Mouse (Mus musculus) spleen, adult 2 months (tissue): ENCODE data around the gene Hat1. TPM values are rescaled to one million over a fixed set of nuclear protein-coding genes. Genes with fewer than 3 reads are reported as not detected.
A peak's percentile ranks its signal among the peaks of the same experiment; 100 is the strongest.

Experiments
- DNase-seq, 2 experiments: peaks; one replicate each; pipeline versions ENCODE4 v3.0.0 to v3.0.0-alpha.2; 2012 to 2021; ENCODE audit warnings: low spot score in 2 of 2, low read depth in 1 of 2
- H3K27ac ChIP-seq: fragments of 200-500 bp; 2 replicates; pipeline ENCODE4 v1.5.1; 2012; ENCODE audit warnings: low read length, inconsistent platforms; ENCODE audit not compliant: insufficient read depth
- H3K27me3 ChIP-seq: fragments of 200-500 bp; 2 replicates; pipeline ENCODE4 v1.6.1; 2012; ENCODE audit warnings: mild to moderate bottlenecking, moderate library complexity, low read length, inconsistent platforms; ENCODE audit not compliant: control insufficient read depth, insufficient read depth
- H3K36me3 ChIP-seq: fragments of 200-500 bp; 2 replicates; pipeline ENCODE4 v1.6.1; 2012; ENCODE audit warnings: mild to moderate bottlenecking, low read length, inconsistent platforms; ENCODE audit not compliant: control insufficient read depth, insufficient read depth
- H3K4me1 ChIP-seq: fragments of 200-500 bp; 2 replicates; pipeline ENCODE4 v1.6.1; 2011; ENCODE audit warnings: inconsistent platforms; ENCODE audit not compliant: control insufficient read depth, insufficient read depth, insufficient read length
- H3K4me3 ChIP-seq: fragments of 200-500 bp; 2 replicates; pipeline ENCODE4 v1.5.1; 2011; ENCODE audit warnings: mild to moderate bottlenecking, inconsistent platforms; ENCODE audit not compliant: insufficient read depth, insufficient read length; ENCODE audit errors: extremely low read depth
- CTCF ChIP-seq: fragments of 200-500 bp; IDR thresholded peaks from 2 replicates; pipeline ENCODE4 v1.5.1; 2011; ENCODE audit warnings: mild to moderate bottlenecking, inconsistent platforms; ENCODE audit not compliant: insufficient read depth, insufficient read length, insufficient replicate concordance; ENCODE audit errors: extremely low read depth
- POLR2A ChIP-seq: fragments of 200-500 bp; IDR thresholded peaks from 2 replicates; pipeline ENCODE4 v1.6.1; 2011; ENCODE audit warnings: low read depth, low read length, inconsistent platforms
- WGBS: fragments of 180-500 bp; shearing (Covaris S2); methylation state at CpG from one replicate; pipeline ENCODE4 v1.1.7; 2018; 5-methylcytosine and 5-hydroxymethylcytosine counted together
- polyA plus RNA-seq: library from polyadenylated mRNA; depleted of rRNA; stranded (reverse); fragments of >200 nt; gene quantifications from 2 replicates; pipeline ENCODE4 v1.2.3, GENCODE M21; 2012; rRNA removed

The Hat1 gene
- polyA plus RNA-seq: 2.5 and 3.4 TPM in 2 replicates

DNA sequence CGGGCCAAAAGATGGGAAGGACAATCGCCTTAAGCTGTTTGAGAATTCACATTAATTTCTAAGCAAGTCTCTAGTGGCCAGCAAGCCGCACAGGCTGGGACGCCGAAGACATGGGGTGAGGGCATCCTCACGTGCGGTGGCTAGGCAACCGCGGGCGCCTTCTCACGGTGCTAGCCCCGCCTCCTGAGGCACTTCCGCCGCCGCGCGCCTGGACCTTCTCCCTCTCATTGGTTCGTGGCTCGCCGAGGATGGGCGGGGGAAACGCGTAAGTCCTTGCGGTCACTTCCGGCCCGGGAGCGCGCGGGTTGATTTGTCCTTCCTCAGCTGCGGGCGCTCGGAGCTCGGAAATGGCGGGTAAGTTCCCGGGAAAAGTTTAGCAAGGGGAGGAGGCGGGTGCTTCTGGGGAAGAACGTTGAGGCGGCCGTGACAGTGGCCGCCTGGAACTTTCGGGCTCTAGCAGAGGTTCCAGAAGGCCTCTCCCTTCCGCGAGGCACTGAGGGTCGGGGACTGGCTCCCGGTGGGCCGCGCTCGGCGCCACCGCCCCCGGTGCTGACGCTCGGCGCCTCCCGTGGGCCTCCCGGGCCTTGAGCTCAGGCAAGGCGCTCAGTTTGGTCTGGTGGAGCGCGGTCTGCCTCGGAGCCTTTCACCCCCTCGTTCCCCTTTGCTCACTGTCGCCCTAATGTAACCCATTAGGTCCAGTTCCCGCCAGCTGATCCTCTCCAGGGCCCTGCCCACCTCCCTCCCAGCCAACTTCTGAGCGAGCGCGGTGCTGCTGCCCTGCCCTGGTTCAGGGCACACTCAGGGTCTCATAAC, at the start of gene Hat1:
Gene Hat1 (plus strand): TSS at position 8 of the 813 bp plus-strand sequence.
- TF ChIP-seq CTCF (no peak), POLR2A (no peak)
- under 1% methylated on average over 66 of the region's 66 CpGs for WGBS
- H3K27me3 ChIP-seq: no peaks in the 10 kb centered on the region
- DNase-seq: peak; percentile 92 to 95
- peak within 1 kb of the TSS; percentile 71 for H3K4me3 ChIP-seq
- no peaks in the 10 kb centered on the region for H3K36me3 ChIP-seq
- peak within 1 kb of the TSS; percentile 34; the same call in 1 of the 2 replicates for H3K27ac ChIP-seq
- H3K4me1 ChIP-seq: no peaks in the 10 kb centered on the region; the same call in 1 of the 2 replicates

DNA sequence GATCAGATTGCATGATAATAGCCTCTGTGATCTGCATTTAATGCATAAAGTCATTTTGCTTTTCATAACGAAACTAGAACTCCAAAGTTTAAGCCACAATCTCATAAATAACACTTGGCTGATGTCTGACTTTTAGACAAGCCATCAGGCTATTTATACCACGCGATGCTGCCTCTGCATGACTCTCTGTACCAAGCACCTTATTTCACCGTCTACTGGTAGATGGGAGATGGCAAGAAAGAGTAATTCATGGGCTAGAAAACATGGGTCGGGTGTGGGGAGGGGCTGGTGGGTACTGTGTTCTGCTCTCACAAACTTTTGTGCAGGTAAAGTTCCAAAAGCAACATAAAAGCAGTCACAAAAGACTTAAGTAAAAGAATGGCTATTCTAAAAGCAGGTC, 48.6 kb upstream of the Hat1 start:
- DNase-seq: no peak
- Histone ChIP-seq H3K4me1 (peaks cover 4% of the 10 kb centered on the region), H3K4me3 (no peak overlapping the region), H3K27ac (no peak overlapping the region), H3K27me3 (no peaks in the 10 kb centered on the region), H3K36me3 (peaks cover 6% of the 10 kb centered on the region)
- 32% methylated on average over 5 of the region's 5 CpGs for WGBS
- TF ChIP-seq CTCF (no peak), POLR2A (no peak)

DNA sequence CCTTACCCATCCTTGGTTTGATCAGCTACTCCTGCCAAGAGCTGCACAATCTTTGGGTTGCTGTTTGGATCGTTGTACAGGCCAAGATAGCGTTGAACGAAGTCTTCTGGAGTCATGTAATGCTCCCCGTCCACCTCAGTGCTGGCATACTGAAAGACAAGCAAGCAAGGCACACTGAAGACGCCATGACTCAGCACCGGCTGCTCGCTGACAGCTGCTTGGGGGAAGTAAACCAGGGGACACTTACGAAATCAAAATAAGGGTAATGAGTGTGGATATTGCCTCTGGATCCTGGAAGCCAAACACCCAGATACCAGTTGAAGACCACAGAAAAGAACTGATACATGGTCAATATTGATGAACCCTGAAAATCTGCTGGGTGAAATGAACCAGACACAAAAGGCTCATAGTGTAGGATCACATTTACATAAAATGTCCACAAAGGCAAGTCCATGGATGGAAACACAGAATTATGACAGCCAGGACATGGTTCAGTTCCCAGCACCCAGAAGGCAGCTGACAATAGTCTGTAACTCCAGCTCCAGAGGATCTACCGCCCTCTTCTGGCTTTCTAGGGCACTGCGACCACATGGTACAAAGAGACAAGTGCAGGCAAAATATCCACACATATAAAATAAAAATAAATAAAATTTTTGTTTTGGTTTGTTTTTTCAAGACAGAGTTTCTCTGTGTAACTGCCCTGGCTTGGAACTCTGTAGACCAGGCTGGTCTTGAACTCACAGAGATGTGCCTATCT, 44.7 kb upstream of the Hat1 start:
- no peak for DNase-seq
- H3K36me3 ChIP-seq: peaks cover 6% of the 10 kb centered on the region
- no peak overlapping the region for H3K27ac ChIP-seq
- no peaks in the 10 kb centered on the region for H3K27me3 ChIP-seq
- no peaks in the 10 kb centered on the region; the same call in 1 of the 2 replicates for H3K4me1 ChIP-seq
- TF ChIP-seq POLR2A (no peak), CTCF (no peak)
- H3K4me3 ChIP-seq: no peak overlapping the region
- WGBS: 92% methylated on average over 10 of the region's 10 CpGs

- TF ChIP-seq POLR2A: no peak
- no peak for TF ChIP-seq CTCF
- Histone ChIP-seq H3K4me1 (no peaks in the 10 kb centered on the region; the same call in 1 of the 2 replicates), H3K36me3 (peaks cover 4% of the 10 kb centered on the region), H3K27ac (no peak overlapping the region), H3K4me3 (no peak overlapping the region), H3K27me3 (no peaks in the 10 kb centered on the region)
- DNase-seq: no peak
- 95% methylated on average over 10 of the region's 10 CpGs for WGBS
Observed at GRCm38 (mm10) chr2:71347160-71347559, 41.6 kb upstream of the Hat1 start.

DNA sequence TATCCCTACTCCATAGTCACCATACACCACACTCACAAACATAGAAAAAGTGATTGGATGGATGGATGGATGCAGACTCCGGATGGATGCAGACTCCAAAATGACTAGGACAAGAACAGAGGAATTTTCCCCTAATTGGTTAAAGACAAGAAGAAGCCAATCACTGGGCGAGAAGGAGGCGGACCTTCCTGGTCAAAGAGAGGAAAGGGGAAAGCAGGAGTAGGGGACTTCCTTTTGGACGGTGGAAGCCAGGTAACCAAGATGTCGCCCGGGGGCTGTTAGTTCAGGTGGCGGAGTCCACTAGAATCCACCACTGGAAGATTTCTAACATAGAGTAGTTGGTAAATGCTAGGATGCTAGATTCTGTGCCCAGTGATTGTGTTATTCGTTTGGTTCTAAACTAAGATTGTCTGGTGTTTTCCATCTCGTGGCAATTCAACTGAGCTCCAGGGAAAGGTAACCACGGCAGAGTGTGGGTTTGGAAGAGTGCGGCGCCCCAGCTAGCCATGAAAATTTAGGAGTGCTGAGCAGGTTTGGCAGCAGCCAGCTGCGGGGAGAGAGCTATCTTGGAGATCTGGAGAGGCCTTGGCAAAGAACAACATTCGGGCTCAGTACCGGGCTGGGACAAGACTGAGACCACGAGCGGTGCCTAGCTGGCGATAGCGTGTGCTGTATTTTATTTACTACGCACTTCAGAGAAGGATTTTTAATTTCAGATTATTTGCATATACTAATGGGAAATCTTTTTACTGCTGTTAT, 40.8 kb upstream of the Hat1 start:
- TF ChIP-seq POLR2A (no peak), CTCF (no peak)
- Histone ChIP-seq H3K27me3 (no peaks in the 10 kb centered on the region), H3K4me3 (no peak overlapping the region), H3K36me3 (peaks cover 3% of the 10 kb centered on the region; the same call in 1 of the 2 replicates), H3K4me1 (no peaks in the 10 kb centered on the region; the same call in 1 of the 2 replicates), H3K27ac (no peak overlapping the region)
- DNase-seq: no peak
- 90% methylated on average over 20 of the region's 20 CpGs for WGBS

GRCm38 (mm10) chr2:71349511-71349910, 39.2 kb upstream of the Hat1 start:
- DNase-seq: no peak
- Histone ChIP-seq H3K36me3 (no peaks in the 10 kb centered on the region), H3K27me3 (no peaks in the 10 kb centered on the region), H3K4me1 (peaks cover 3% of the 10 kb centered on the region), H3K4me3 (no peak overlapping the region), H3K27ac (no peak overlapping the region)
- TF ChIP-seq POLR2A (no peak), CTCF (no peak)
- 83% methylated on average over 2 of the region's 2 CpGs for WGBS
